Mouse (Mus musculus) left cerebral cortex, postnatal 36 days (tissue): ENCODE measurements around the gene Tubgcp2. TPM values are rescaled to one million over a fixed set of nuclear protein-coding genes. Genes with fewer than 3 reads are reported as not detected.

Experiments
- DNase-seq, 2 experiments: peaks; one replicate each; pipeline ENCODE4 v3.0.0; 2021 to 2022; ENCODE audit warnings: low spot score in 2 of 2, mixed read lengths in 1 of 2
- intact Hi-C: fragments of 180-260 bp; cut with DNase I; formaldehyde crosslinking; loops from one replicate; pipeline ENCODE4 v1.15.1; 2025
- total RNA-seq, 2 experiments: library from RNA; stranded (reverse); gene quantifications; 2 replicates each; pipeline ENCODE4 v1.2.3; 2021

Gene Tubgcp2
- total RNA-seq: 10 to 100 TPM; 35.3 to 36.9 TPM

- peak; percentile 94 to 96 for DNase-seq
- intact Hi-C loops: no loop called here
These were observed at the start of gene Tubgcp2, which contains the start of gene Zfp511 for GRCm38 (mm10) chr7:140036281-140037170. Gene Tubgcp2 (minus strand): TSS chr7:140036669. Gene Zfp511 (plus strand): TSS chr7:140036391.

GRCm38 (mm10) chr7:140082242-140082678 lies 45.8 kb upstream of the Tubgcp2 start, which contains the start of gene Caly:
Gene Caly (minus strand): TSS chr7:140082548.
- intact Hi-C loops: loop anchor here (5.0 kb wide), 1 partner anchor 35 kb away; the partner anchor contains the start of genes Echs1 and Paox
- DNase-seq: peak; percentile 91 to 95

GRCm38 (mm10) chr7:140081408-140082241 lies 45.2 kb upstream of the Tubgcp2 start:
- intact Hi-C loops: loop anchor here (2.0 to 5.0 kb wide), 2 partner anchors 21 to 36 kb away; partner anchors contain the start of genes Echs1, Fuom and Paox
- DNase-seq: peak; percentile 65 to 73

DNA sequence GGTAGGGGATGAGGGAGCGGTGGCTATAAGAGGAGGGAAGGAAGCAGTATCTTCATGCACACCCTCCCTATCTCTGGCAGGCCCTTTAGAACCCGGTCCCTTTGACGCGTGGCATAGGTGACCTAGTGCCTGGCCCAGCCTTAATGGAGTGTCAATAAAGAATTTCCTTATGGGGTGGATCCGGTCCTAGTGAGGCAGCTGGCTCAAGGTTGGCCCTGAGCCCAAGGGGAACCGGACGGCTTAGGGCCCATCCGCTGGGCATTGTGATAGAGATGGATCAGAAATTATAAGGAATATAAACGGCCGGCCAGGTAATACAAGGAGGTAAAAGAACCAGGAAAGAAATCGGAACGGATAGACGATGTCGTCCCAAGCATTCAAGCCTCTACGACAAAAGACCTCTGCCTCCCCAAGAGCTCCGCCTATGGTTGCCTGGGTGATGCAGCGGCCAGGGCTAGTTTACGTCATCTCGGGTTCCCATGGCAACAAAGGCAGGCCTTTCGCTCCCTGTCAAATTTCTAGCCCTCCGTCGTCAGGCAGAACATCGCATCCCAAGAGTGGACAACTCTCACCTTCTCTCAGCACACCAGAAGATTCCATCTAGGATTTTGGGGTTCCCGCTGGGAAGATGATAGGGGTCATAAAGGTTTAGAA lies 44.2 kb upstream of the Tubgcp2 start:
- intact Hi-C loops: loop anchor here (2.0 to 5.0 kb wide), 2 partner anchors 22 to 37 kb away; partner anchors contain the start of genes Echs1, Fuom and Paox
- peak; percentile 90 to 92 for DNase-seq

- intact Hi-C loops: loop anchor here (2.0 kb wide), 2 partner anchors 62 to 750 kb away; no protein-coding TSS in a partner anchor
These were observed 42.2 kb upstream of the Tubgcp2 start for GRCm38 (mm10) chr7:140078711-140079110.

GRCm38 (mm10) chr7:140077698-140078097 lies 41.2 kb upstream of the Tubgcp2 start:
- intact Hi-C loops: loop anchor here (2.0 kb wide), 2 partner anchors 63 to 751 kb away; no protein-coding TSS in a partner anchor
- no peak for DNase-seq

More at GRCm38 (mm10) chr7:140078711-140079110, 42.2 kb upstream of the Tubgcp2 start:
- peak; percentile 56 to 67 for DNase-seq

- DNase-seq: no peak
- intact Hi-C loops: no loop called here
These were observed 33.7 kb upstream of the Tubgcp2 start for GRCm38 (mm10) chr7:140070042-140070711.

DNA sequence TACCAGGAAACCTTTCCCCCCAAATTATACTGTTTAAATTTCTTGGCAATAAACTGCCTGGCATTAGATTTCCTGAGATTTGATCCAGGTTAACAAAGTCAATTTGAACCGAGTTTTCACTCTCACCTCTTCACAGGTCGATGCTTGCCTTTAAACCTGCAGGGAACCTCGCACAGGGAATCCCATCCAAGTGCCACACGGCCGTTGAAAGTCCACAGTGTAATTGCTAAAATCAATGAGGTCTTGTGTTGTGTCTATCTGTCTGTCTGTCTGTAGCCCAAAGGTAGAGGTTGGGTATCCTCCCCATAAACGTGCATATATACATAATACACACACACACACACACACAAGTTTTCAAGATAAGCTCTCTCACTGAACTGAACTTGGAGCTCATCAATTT lies 30.9 kb upstream of the Tubgcp2 start:
- DNase-seq: no peak
- intact Hi-C loops: loop anchor here (10.0 kb wide), 1 partner anchor 423 kb away; no protein-coding TSS in a partner anchor

DNA sequence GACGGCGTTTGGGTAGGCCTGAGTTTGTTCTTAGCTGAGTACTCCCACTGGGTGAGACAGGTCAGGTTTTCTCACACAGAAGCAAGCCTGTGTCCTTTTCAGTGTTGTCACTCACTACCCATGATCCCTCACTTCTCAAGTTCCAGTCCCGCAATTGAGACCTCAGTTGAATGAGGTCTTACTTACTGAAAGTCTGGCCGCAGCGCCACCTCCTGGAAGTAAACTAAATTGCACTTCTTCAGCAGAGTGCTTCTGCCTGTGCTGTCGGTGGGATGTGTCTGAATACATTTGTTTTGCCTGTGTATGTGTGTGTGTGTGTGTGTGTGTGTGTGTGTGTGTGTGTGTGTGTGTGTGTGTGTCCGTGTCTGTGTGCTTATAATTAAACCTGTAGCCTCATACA lies 26.6 kb upstream of the Tubgcp2 start:
- intact Hi-C loops: loop anchor here (1.0 to 10.0 kb wide), 2 partner anchors 94 to 418 kb away; no protein-coding TSS in a partner anchor
- peak; percentile 47 to 66 for DNase-seq

DNA sequence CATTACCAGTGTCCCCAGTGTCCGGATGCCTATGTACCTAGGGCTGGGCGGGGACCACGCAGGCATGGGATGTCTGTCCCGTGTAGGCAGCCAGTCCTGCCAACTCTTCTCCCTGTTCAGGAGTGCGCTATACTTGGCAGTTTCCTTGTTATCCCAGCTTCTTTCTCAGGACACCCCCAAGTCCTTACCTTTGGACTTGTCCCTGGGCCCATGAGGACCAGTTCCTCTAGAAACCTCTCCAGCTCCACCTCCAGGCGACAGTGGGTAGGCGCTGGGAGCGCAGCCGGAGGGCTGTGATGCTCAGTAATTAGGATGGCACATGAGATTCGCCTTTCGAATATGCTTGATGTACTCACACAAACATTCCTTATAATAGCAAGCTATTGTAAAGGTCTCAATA lies 25.8 kb upstream of the Tubgcp2 start:
- no peak for DNase-seq
- intact Hi-C loops: loop anchor here (10.0 kb wide), 1 partner anchor 418 kb away; no protein-coding TSS in a partner anchor

DNA sequence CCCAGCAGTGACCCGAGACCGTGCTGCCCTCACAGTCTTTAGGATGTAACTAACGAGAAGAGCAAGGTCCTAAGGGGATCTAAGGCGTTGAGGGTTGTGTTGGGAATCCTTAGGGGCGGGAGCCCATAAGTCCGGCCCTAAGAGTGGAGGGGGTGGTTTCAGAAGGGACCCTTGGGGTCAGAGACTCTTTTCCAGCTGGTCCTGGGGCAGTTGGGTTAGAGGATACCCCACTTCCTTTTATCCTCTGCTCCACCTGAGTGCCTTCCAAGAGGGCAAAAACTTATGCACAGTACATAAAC lies 25.3 kb upstream of the Tubgcp2 start:
- intact Hi-C loops: loop anchor here (10.0 kb wide), 1 partner anchor 417 kb away; no protein-coding TSS in a partner anchor

DNA sequence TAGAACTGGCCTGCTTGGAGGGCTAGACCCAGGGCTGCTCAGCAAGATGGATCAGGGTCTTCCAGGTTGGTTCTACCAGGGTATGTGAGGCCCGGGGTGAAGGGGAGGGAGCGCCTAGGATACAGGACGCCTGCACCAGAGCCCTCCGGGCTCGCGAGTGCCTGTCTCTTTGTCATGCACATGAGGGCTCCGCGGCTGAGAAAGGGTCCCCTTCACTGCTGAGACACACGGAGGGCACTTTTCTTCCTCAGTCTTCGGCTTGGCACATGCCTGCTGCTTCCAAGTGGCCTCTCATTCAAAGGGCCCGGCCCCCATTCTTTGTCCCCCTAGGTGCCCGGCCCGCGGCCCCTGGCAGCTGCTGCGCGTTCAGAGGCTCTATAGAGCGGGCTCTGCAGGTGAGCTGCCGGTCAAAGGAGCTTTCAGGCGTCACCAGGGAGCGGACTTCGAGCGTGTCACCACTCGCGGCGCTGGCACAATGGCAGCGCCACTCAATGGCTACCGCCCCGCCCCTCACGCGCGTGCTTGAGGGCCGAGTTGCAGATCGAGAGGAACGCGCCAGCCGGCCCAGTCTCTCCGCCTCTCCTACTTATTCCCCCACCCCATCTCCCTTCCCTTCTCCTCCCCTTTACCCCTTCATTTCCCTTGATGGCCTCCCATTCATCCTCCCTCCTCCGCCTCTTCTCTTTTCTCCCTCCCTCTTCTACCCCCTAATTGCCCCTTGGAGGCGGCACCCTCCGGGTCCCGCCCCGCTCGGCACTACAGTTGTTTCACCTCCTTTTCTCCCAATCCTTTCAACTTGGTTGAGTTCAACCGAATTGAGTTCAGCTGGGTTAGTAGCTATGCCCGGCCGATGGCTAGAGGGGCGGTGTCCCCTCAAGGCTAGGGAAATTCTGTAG lies 24.7 kb upstream of the Tubgcp2 start:
- DNase-seq: no peak
- intact Hi-C loops: loop anchor here (10.0 kb wide), 1 partner anchor 416 kb away; no protein-coding TSS in a partner anchor

More for the DNA sequence above, 25.3 kb upstream of the Tubgcp2 start:
- no peak for DNase-seq

DNA sequence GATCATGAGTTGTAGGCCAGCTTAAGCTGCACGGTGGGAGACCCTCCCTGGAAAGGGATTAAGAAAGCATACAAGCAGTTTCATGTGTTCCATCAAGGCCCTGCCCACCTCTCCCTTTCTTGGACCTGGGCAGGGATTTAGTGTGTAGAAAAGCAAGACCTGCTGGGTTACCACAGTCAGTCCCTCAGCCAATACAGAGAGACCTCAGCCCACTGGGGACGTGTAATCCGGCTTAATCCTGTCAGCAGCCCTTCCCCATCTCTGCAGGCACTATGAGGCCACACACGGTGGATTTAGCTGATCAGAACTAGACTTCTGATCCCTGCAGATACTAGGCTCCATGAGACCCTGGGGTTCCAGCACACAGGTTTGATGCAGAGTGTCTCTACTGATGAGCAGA lies 23.1 kb upstream of the Tubgcp2 start:
- intact Hi-C loops: no loop called here
- DNase-seq: no peak

- intact Hi-C loops: no loop called here
- no peak for DNase-seq
These were observed 22.1 kb upstream of the Tubgcp2 start for GRCm38 (mm10) chr7:140058528-140058927.

GRCm38 (mm10) chr7:140057413-140058407 lies 21.2 kb upstream of the Tubgcp2 start:
- intact Hi-C loops: no loop called here
- DNase-seq: no peak

GRCm38 (mm10) chr7:140054124-140054523 lies 17.7 kb upstream of the Tubgcp2 start:
- intact Hi-C loops: no loop called here

More at GRCm38 (mm10) chr7:140054124-140054523, 17.7 kb upstream of the Tubgcp2 start:
- no peak for DNase-seq
